Mouse (Mus musculus) stomach, embryonic 14.5 days (tissue): ENCODE measurements around the gene Sufu. TPM values are rescaled to one million over a fixed set of nuclear protein-coding genes. Genes with fewer than 3 reads are reported as not detected.

ENCODE experiments used
- ATAC-seq: fragments of 200-750 bp; cut with Nextera tagmentation; 2 replicates; pipeline ENCODE4 v1.8.0; 2017; ENCODE audit warnings: low read depth, moderate TSS enrichment; ENCODE audit not compliant: insufficient number of reproducible peaks, insufficient read depth, low FRiP score
- H3K27ac ChIP-seq: fragments of 300-500 bp; sonication (generic); 2 replicates; pipeline ENCODE4 v1.5.1; 2014; ENCODE audit warnings: mild to moderate bottlenecking, low read length, moderate library complexity, mixed read lengths
- H3K27me3 ChIP-seq: fragments of 300-500 bp; sonication (generic); 2 replicates; pipeline ENCODE4 v1.6.1; 2014; ENCODE audit warnings: low read length, control low read depth, mixed read lengths; ENCODE audit not compliant: control insufficient read depth, insufficient read depth
- H3K36me3 ChIP-seq: fragments of 300-500 bp; sonication (generic); 2 replicates; pipeline ENCODE4 v1.6.1; 2014; ENCODE audit warnings: mild to moderate bottlenecking, control low read depth, low read length, moderate library complexity, mixed read lengths; ENCODE audit not compliant: control insufficient read depth, insufficient read depth
- H3K4me1 ChIP-seq: fragments of 300-500 bp; sonication (generic); 2 replicates; pipeline ENCODE4 v1.6.1; 2014; ENCODE audit warnings: low read length, control low read depth, mixed read lengths; ENCODE audit not compliant: control insufficient read depth, insufficient read depth
- H3K4me2 ChIP-seq: fragments of 300-500 bp; sonication (generic); replicated peaks from 2 replicates; pipeline ENCODE4 v1.6.1; 2014; ENCODE audit warnings: low read depth, low read length, control low read depth
- H3K4me3 ChIP-seq: fragments of 300-500 bp; sonication (generic); 2 replicates; pipeline ENCODE4 v1.5.1; 2014; ENCODE audit warnings: low read depth, low read length, control low read depth
- H3K9ac ChIP-seq: fragments of 300-500 bp; sonication (generic); replicated peaks from 2 replicates; pipeline ENCODE4 v1.6.1; 2014; ENCODE audit warnings: low read depth, mild to moderate bottlenecking, control low read depth, low read length, moderate library complexity, mixed read lengths
- H3K9me3 ChIP-seq: fragments of 300-500 bp; sonication (generic); 2 replicates; pipeline ENCODE4 v1.6.1; 2016; ENCODE audit warnings: low read depth, low read length, control low read depth; ENCODE audit not compliant: control insufficient read depth
- WGBS: fragments of 180-500 bp; shearing (Covaris S2); extraction: QIAGEN DNeasy Blood & Tissue Kit; methylation state at CpG from one replicate; pipeline ENCODE4 v1.1.7; 2014; 5-methylcytosine and 5-hydroxymethylcytosine counted together
- polyA plus RNA-seq: library from polyadenylated mRNA; unstranded; fragments of >200 nt; fragmentation: Nextera tagmentation; extraction: Ambion mirVana; gene quantifications from 2 replicates; pipeline ENCODE4 v1.2.1, GENCODE M21; 2014

Sufu gene
- polyA plus RNA-seq, 1 experiment from 2014 or later = 35.4 TPM

DNA sequence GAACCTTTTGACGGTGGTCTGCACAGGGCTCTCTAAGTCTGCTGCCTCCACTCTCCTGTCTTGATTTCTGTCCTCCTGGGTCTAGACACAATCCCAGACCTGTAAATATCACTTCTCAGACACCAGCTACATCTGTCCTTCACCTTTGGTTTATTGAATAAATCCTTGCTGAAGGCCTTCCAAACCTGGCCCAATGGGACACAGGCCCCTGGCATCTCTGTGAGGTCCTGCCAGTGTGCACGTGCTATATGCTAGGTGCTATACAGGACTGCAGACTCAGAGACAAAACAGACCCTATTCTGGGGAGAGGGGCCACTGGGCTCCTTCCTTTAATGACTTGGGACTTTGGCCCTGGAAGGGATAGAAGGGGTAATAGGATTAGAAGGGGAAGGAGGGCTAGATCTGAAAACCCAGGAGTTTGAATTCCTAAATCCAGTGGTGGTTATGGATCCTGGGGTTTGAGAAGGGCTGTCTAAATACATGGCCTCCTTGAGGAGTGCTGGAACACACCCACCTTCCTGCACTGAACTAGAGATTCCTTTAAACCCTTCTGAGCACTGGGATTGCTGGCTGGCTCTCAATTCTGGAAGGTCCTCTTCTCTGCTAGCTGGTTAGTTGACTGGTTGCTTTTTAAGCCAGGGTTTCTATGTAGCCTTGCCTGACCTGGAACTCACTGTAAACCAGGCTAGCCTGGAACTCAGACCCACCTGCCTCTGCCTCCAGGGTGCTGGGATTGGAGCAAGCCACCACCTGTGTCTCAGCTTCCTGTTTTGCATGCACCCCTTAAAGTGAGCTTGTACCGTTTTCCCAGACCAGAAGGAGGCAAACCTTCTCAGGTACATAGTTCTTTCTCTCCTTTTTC is 120.2 kb downstream of the Sufu start:
- Histone ChIP-seq H3K9ac (no peak overlapping the region), H3K27ac (peak overlapping the region; percentile 68; the same call in 1 of the 2 replicates), H3K4me1 (peaks cover 21% of the 10 kb centered on the region), H3K36me3 (peaks cover 41% of the 10 kb centered on the region), H3K9me3 (no peaks in the 10 kb centered on the region), H3K4me2 (no peak overlapping the region), H3K27me3 (no peaks in the 10 kb centered on the region), H3K4me3 (no peak overlapping the region)
- WGBS = 51% methylated on average over 3 of the region's 3 CpGs
- ATAC-seq = no peak

GRCm38 (mm10) chr19:46517529-46518351 is 121.0 kb downstream of the Sufu start:
- ATAC-seq = peak; percentile 34; the same call in 1 of the 2 replicates
- 23% methylated on average over 11 of the region's 14 CpGs for WGBS
- H3K36me3 ChIP-seq = peaks cover 33% of the 10 kb centered on the region
- no peak overlapping the region for H3K4me3 ChIP-seq
- no peaks in the 10 kb centered on the region for H3K27me3 ChIP-seq
- no peak overlapping the region; the same call in 1 of the 2 replicates for H3K9ac ChIP-seq
- H3K9me3 ChIP-seq = no peaks in the 10 kb centered on the region
- peaks cover 25% of the 10 kb centered on the region for H3K4me1 ChIP-seq
- H3K27ac ChIP-seq = peak overlapping the region; percentile 68
- peak overlapping the region; percentile 46; the same call in 1 of the 2 replicates for H3K4me2 ChIP-seq

DNA sequence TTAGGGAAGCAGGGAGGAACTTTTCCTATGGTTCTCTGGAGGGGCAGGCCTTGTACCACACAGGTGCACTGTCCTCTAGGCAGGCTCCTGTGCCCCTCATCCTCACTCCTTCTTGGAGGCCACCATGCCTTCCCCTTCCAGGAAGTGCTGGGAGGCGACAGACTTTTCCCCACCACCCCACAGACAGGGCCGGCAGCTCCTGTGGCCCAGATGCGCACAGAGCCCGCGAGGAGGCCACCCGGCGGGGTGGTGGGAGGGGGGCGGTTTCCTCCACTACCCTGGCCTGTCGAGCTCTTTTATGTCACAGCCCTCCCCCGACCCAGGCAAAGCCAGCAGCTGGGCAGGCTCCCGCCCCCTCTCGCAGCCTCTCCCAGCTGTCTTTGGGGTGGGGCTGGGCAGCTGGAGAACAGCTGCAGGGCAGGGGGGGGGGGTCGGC is 121.7 kb downstream of the Sufu start:
- 1% methylated on average over 13 of the region's 13 CpGs for WGBS
- H3K4me1 ChIP-seq = peaks cover 30% of the 10 kb centered on the region
- ATAC-seq = peak; percentile 72

GRCm38 (mm10) chr19:46518828-46519621 is 122.3 kb downstream of the Sufu start:
- H3K4me2 ChIP-seq = peak overlapping the region; percentile 46
- H3K9me3 ChIP-seq = no peaks in the 10 kb centered on the region
- H3K4me3 ChIP-seq = 0 out of 2 replicates have a peak overlapping the region, but pooled peaks have one; percentile 4
- H3K36me3 ChIP-seq = peaks cover 21% of the 10 kb centered on the region
- H3K27me3 ChIP-seq = no peaks in the 10 kb centered on the region
- no peak for ATAC-seq
- H3K27ac ChIP-seq = peak overlapping the region; percentile 68
- H3K4me1 ChIP-seq = peaks cover 37% of the 10 kb centered on the region
- 24% methylated on average over 5 of the region's 5 CpGs for WGBS
- H3K9ac ChIP-seq = no peak overlapping the region; the same call in 1 of the 2 replicates

More for the DNA sequence above, 121.7 kb downstream of the Sufu start:
- Histone ChIP-seq H3K27ac (peak overlapping the region; percentile 68), H3K36me3 (peaks cover 26% of the 10 kb centered on the region), H3K9ac (no peak overlapping the region; the same call in 1 of the 2 replicates), H3K4me3 (0 out of 2 replicates have a peak overlapping the region, but pooled peaks have one; percentile 4), H3K27me3 (no peaks in the 10 kb centered on the region), H3K4me2 (peak overlapping the region; percentile 46), H3K9me3 (no peaks in the 10 kb centered on the region)

DNA sequence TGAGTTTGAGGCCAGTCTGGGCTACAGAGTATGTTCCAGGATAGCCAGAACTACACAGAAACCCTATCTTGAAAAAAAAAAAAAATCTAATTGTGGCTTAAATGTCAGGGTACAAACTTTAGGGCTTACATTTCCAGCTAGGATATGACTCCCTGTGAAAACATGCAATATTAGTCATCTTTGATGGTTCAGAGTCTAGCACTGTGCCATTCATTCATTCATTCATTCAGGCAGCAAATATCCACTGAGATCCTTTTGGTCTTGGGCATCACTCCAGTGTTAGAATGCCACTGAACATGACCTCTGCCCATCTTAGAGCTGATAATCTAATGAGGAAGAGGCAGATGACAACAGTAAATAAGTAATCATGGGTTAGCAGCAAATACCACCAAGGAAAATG is 125.0 kb downstream of the Sufu start:
- Histone ChIP-seq H3K4me2 (no peak overlapping the region), H3K27ac (no peak overlapping the region), H3K9ac (no peak overlapping the region), H3K4me1 (peaks cover 50% of the 10 kb centered on the region), H3K36me3 (no peaks in the 10 kb centered on the region), H3K4me3 (no peak overlapping the region), H3K9me3 (no peaks in the 10 kb centered on the region), H3K27me3 (no peaks in the 10 kb centered on the region)
- ATAC-seq = no peak

DNA sequence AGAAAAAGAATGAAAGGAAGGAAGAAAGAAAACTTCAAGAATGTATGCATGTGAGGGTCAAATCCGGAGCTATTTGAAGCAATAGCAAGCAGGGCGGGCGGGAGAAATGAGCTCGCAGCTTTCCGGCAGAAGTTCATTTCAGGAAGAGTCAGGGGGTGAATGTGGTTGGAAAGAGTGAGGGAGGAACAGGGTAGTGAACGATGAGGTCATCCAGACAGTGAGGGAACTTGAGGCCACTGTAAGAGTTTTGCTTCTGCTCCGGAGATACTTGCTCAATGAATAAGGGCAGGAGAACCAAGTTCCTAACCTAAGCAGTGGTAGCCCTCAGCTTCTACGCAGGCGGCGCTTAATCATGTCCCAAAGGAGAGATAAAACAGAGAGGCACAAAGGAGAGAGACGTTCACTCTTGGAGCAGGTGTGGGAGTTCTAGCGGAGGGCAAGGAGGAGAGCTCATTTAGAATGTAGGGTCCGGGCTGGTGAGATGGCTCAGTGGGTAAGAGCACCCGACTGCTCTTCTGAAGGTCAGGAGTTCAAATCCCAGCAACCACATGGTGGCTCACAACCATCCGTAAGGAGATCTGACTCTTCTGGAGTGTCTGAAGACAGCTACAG is 125.8 kb downstream of the Sufu start:
- no peaks in the 10 kb centered on the region for H3K9me3 ChIP-seq
- H3K4me2 ChIP-seq = peak overlapping the region; percentile 45; the same call in 1 of the 2 replicates
- no peak for ATAC-seq
- H3K4me1 ChIP-seq = peaks cover 48% of the 10 kb centered on the region
- no peak overlapping the region for H3K9ac ChIP-seq
- WGBS = 22% methylated on average over 15 of the region's 15 CpGs
- no peak overlapping the region for H3K4me3 ChIP-seq
- H3K36me3 ChIP-seq = no peaks in the 10 kb centered on the region
- H3K27ac ChIP-seq = peak overlapping the region; percentile 86; the same call in 1 of the 2 replicates
- no peaks in the 10 kb centered on the region for H3K27me3 ChIP-seq

GRCm38 (mm10) chr19:46523131-46523479 is 126.4 kb downstream of the Sufu start:
- H3K4me3 ChIP-seq = no peak overlapping the region
- no peaks in the 10 kb centered on the region for H3K9me3 ChIP-seq
- no peaks in the 10 kb centered on the region for H3K36me3 ChIP-seq
- no peaks in the 10 kb centered on the region for H3K27me3 ChIP-seq
- peak overlapping the region; percentile 86 for H3K27ac ChIP-seq
- peak overlapping the region; percentile 45 for H3K4me2 ChIP-seq
- H3K4me1 ChIP-seq = peaks cover 42% of the 10 kb centered on the region
- H3K9ac ChIP-seq = no peak overlapping the region
- no peak for ATAC-seq
